ENCODE assay signal across 9 mouse cellular contexts in genomic region chr6:145116098-145116672, GRCm38 (mm10). TPM values are rescaled to one million over a fixed set of nuclear protein-coding genes. Genes with fewer than 3 reads are reported as not detected.
A peak's percentile ranks its signal among the peaks of the same experiment; 100 is the strongest.
DNase-seq lines count a peak whose midpoint lies in the region; ATAC-seq and TF ChIP-seq lines count a peak whose summit lies in the region.
"Had no signal": no experiment of that assay in that cellular context is flagged by ENCODE, and none has a peak within 500 bp of the region (broad histone marks: within the 10 kb centered on the region; RNA-seq: fewer than 3 reads in every experiment).

No protein-coding gene starts in this region.

- H3K27ac ChIP-seq in spleen, adult 2 months (ENCODE audit: insufficient read depth, low read length): peak overlapping the region; percentile 65
- H3K27ac ChIP-seq in hindbrain, embryonic 10.5 days: peak overlapping the region; percentile 88
- peak overlapping the region; percentile 74 for H3K27ac ChIP-seq in midbrain, embryonic 12.5 days (replicated peaks)

- no peaks in the 10 kb centered on the region for H3K9me3 ChIP-seq in hindbrain, embryonic 10.5 days
- H3K9me3 ChIP-seq in midbrain, embryonic 12.5 days: no peaks in the 10 kb centered on the region

- no peak overlapping the region for H3K4me3 ChIP-seq in spleen, adult 2 months (ENCODE audit: extremely low read depth, insufficient read depth, insufficient read length)
- H3K4me3 ChIP-seq in hindbrain, embryonic 10.5 days: peak overlapping the region; percentile 24; the same call in 1 of the 2 replicates
- no peak overlapping the region for H3K4me3 ChIP-seq in midbrain, embryonic 12.5 days

- DNase-seq in spleen, adult 2 months (ENCODE audit: low read depth in 1 of 2, low spot score in 2 of 2): no peak
- no peak for DNase-seq in spleen, postnatal 4 days (ENCODE audit: low spot score in 2 of 2)
- peak; percentile 57 for DNase-seq in hindbrain, embryonic 10.5 days (ENCODE audit: low spot score)
- DNase-seq in testis, postnatal 10 days (ENCODE audit: low spot score): no peak
- no peak for DNase-seq in ovary, postnatal 10 days (ENCODE audit: low spot score)
- DNase-seq in layer of hippocampus, postnatal 10 days (ENCODE audit: low spot score in 2 of 2): no peak
- no peak for DNase-seq in cerebellum, adult 11 months
- DNase-seq: adrenal gland, adult 2 months had no signal

- TF ChIP-seq CTCF in spleen, adult 2 months (IDR thresholded peaks at IDR 0.05; ENCODE audit: extremely low read depth, insufficient read depth, insufficient read length, insufficient replicate concordance): no peak

- peaks cover 4% of the 10 kb centered on the region; the same call in 1 of the 2 replicates for H3K4me1 ChIP-seq in spleen, adult 2 months (ENCODE audit: control insufficient read depth, insufficient read depth, insufficient read length)
- peaks cover 21% of the 10 kb centered on the region for H3K4me1 ChIP-seq in hindbrain, embryonic 10.5 days (replicated peaks)
- peaks cover 16% of the 10 kb centered on the region for H3K4me1 ChIP-seq in midbrain, embryonic 12.5 days

- H3K9ac ChIP-seq in midbrain, embryonic 12.5 days (replicated peaks): no peak overlapping the region; the same call in 1 of the 2 replicates

- no peaks in the 10 kb centered on the region for H3K27me3 ChIP-seq in spleen, adult 2 months (ENCODE audit: control insufficient read depth, insufficient read depth, low read length)
- H3K27me3 ChIP-seq in hindbrain, embryonic 10.5 days (ENCODE audit: insufficient read depth, poor library complexity, severe bottlenecking): peaks cover 7% of the 10 kb centered on the region; the same call in 1 of the 2 replicates
- peaks cover 7% of the 10 kb centered on the region for H3K27me3 ChIP-seq in midbrain, embryonic 12.5 days

- WGBS in spleen, adult 2 months: 68% methylated on average over 4 of the region's 4 CpGs
- WGBS in hindbrain, embryonic 10.5 days: 5% methylated on average over 4 of the region's 4 CpGs
- 5% methylated on average over 4 of the region's 4 CpGs for WGBS in midbrain, embryonic 12.5 days

- H3K4me2 ChIP-seq in midbrain, embryonic 12.5 days (replicated peaks): peak overlapping the region; percentile 34

- no peak for TF ChIP-seq POLR2A in spleen, adult 2 months (IDR thresholded peaks at IDR 0.05; ENCODE audit: low read depth, low read length)

- H3K36me3 ChIP-seq in spleen, adult 2 months (ENCODE audit: control insufficient read depth, insufficient read depth, low read length): no peaks in the 10 kb centered on the region
- H3K36me3 ChIP-seq in hindbrain, embryonic 10.5 days: no peaks in the 10 kb centered on the region
- no peaks in the 10 kb centered on the region for H3K36me3 ChIP-seq in midbrain, embryonic 12.5 days

- peak; percentile 81 for ATAC-seq in midbrain, embryonic 12.5 days (ENCODE audit: low FRiP score, low read depth)

RNA-seq across cellular contexts. Expression of gene Lrmp, which starts 0.7 kb away (rescaled TPM):
- 120 and 145 TPM in 2 replicates for polyA plus RNA-seq in spleen, adult 2 months (2012; rRNA removed)
- 1.8 and 2.4 TPM in 2 replicates for polyA plus RNA-seq in hindbrain, embryonic 10.5 days (2016; fragmentation: Nextera tagmentation; extraction: Ambion mirVana)
- 1.1 TPM in 2 replicates for polyA plus RNA-seq in midbrain, embryonic 12.5 days (2016; fragmentation: Nextera tagmentation; extraction: Ambion mirVana)
- 1 to 10 TPM; 1.8 to 2.6 TPM for total RNA-seq in layer of hippocampus, postnatal 10 days (2021)

RNA-seq across cellular contexts. Expression of gene Bcat1, which starts 40.2 kb away (rescaled TPM):
- polyA plus RNA-seq in spleen, adult 2 months (2012; rRNA removed): 0.32 and 0.33 TPM in 2 replicates
- polyA plus RNA-seq in hindbrain, embryonic 10.5 days (2016; fragmentation: Nextera tagmentation; extraction: Ambion mirVana): 123 and 134 TPM in 2 replicates
- polyA plus RNA-seq in midbrain, embryonic 12.5 days (2016; fragmentation: Nextera tagmentation; extraction: Ambion mirVana): 105 and 107 TPM in 2 replicates
- 10 to 100 TPM; 78.6 to 79.6 TPM for total RNA-seq in layer of hippocampus, postnatal 10 days (2021)

Comparison
In these comparisons a context has a peak if more than half of its experiments do, and no peak if none do; other contexts are left out.
1. RNA of gene Lrmp, which starts 0.7 kb away (polyA plus RNA-seq): 120 to 145 TPM in spleen, adult 2 months; 1.8 to 2.4 TPM in hindbrain, embryonic 10.5 days and 1.1 TPM in midbrain, embryonic 12.5 days; every median in the first group is over 10 times any median in the second.
2. RNA of gene Bcat1, which starts 40.2 kb away (polyA plus RNA-seq): 123 to 134 TPM in hindbrain, embryonic 10.5 days and 105 to 107 TPM in midbrain, embryonic 12.5 days; 0.32 to 0.33 TPM in spleen, adult 2 months; every median in the first group is over 10 times any median in the second.
3. Peak in every context shown above with its lines, with median percentiles within 50 percentile points of each other: H3K27ac ChIP-seq.